ENCODE assay signal across 22 mouse cellular contexts in genomic region chr7:135240006-135240405, GRCm38 (mm10). TPM values are rescaled to one million over a fixed set of nuclear protein-coding genes. Genes with fewer than 3 reads are reported as not detected.
"Had no signal": no experiment of that assay in that cellular context is flagged by ENCODE, and none has a peak within 500 bp of the region (broad histone marks: within the 10 kb centered on the region; RNA-seq: fewer than 3 reads in every experiment).

No protein-coding gene starts in this region.

- DNase-seq: lung, adult 2 months; lung, postnatal 14 days; right cerebral cortex, postnatal 14 days; thymus, adult 2 months; thymus, postnatal 25 days; thymus, postnatal 4 days had no signal

- H3K27me3 ChIP-seq: lung, embryonic 15.5 days; megakaryocyte, embryonic 14.5 days; midbrain, embryonic 13.5 days; midbrain, embryonic 15.5 days; neural tube, embryonic 12.5 days; stomach, embryonic 15.5 days had no signal

- H3K9me3 ChIP-seq: lung, embryonic 15.5 days; megakaryocyte, embryonic 14.5 days; midbrain, embryonic 13.5 days; midbrain, embryonic 15.5 days; neural tube, embryonic 12.5 days; stomach, embryonic 15.5 days had no signal

- H3K4me1 ChIP-seq: megakaryocyte, embryonic 14.5 days; midbrain, embryonic 15.5 days; neural tube, embryonic 12.5 days had no signal

- H3K4me3 ChIP-seq: lung, embryonic 15.5 days; megakaryocyte, embryonic 14.5 days; midbrain, embryonic 13.5 days; midbrain, embryonic 15.5 days; neural tube, embryonic 12.5 days; stomach, embryonic 15.5 days had no signal

- H3K27ac ChIP-seq: lung, embryonic 15.5 days; macrophage; midbrain, embryonic 13.5 days; midbrain, embryonic 15.5 days; neural tube, embryonic 12.5 days; stomach, embryonic 15.5 days; stomach, postnatal 0 days had no signal

- H3K36me3 ChIP-seq: lung, embryonic 15.5 days; midbrain, embryonic 13.5 days; midbrain, embryonic 15.5 days; neural tube, embryonic 12.5 days; stomach, embryonic 15.5 days had no signal

RNA-seq across cellular contexts. Expression of gene Nps, which starts 18.5 kb away (rescaled TPM):
- total RNA-seq: megakaryocyte progenitor cell, adult 5-6 weeks; midbrain, postnatal 0 days; monocyte, adult 5-6 weeks; neutrophil, adult 5-6 weeks had no signal
- polyA plus RNA-seq: lung, adult 2 months; lung, postnatal 0 days; macrophage; midbrain, embryonic 11.5 days; midbrain, embryonic 13.5 days; midbrain, postnatal 0 days; neural tube, embryonic 14.5 days; spleen, adult 2 months; stomach, embryonic 15.5 days; stomach, postnatal 0 days; thymus, adult 2 months had no signal
